Mouse (Mus musculus) common myeloid progenitor, adult 5-6 weeks (primary cell): ENCODE measurements around the gene Tbx3. TPM values are rescaled to one million over a fixed set of nuclear protein-coding genes. Genes with fewer than 3 reads are reported as not detected.

Experiments
- ATAC-seq: replicated peaks from 2 replicates; pipeline ENCODE4 v1.8.0; 2016; ENCODE audit warnings: low read depth, mild to moderate bottlenecking, moderate TSS enrichment, inconsistent platforms; ENCODE audit not compliant: poor library complexity, severe bottlenecking
- total RNA-seq: library from RNA; stranded (forward); fragments of 200-1000, 187-1606 nt; gene quantifications from 2 replicates; pipeline ENCODE4 v1.2.3, GENCODE M21; 2017

The Tbx3 gene
- total RNA-seq, 1 experiment from 2014 or later: not detected

- ATAC-seq: no peak
Measured at GRCm38 (mm10) chr5:119660526-119661410, 9.7 kb upstream of the Tbx3 start.

- ATAC-seq: no peak
Measured at GRCm38 (mm10) chr5:119661474-119661873, 9.0 kb upstream of the Tbx3 start.

GRCm38 (mm10) chr5:119662326-119662725 is 8.1 kb upstream of the Tbx3 start:
- no peak for ATAC-seq

- no peak for ATAC-seq
Measured at GRCm38 (mm10) chr5:119662731-119663130, 7.7 kb upstream of the Tbx3 start.

GRCm38 (mm10) chr5:119663241-119663640 is 7.2 kb upstream of the Tbx3 start:
- no peak for ATAC-seq

GRCm38 (mm10) chr5:119663747-119664146 is 6.7 kb upstream of the Tbx3 start:
- no peak for ATAC-seq

- ATAC-seq: no peak
Measured at GRCm38 (mm10) chr5:119665739-119666138, 4.7 kb upstream of the Tbx3 start.

- no peak for ATAC-seq
Measured at GRCm38 (mm10) chr5:119667356-119667940, 3.0 kb upstream of the Tbx3 start.

GRCm38 (mm10) chr5:119668191-119668912 is 2.1 kb upstream of the Tbx3 start:
- no peak for ATAC-seq

- no peak for ATAC-seq
Measured at GRCm38 (mm10) chr5:119668913-119669411, 1.5 kb upstream of the Tbx3 start.

- ATAC-seq: no peak
Measured at GRCm38 (mm10) chr5:119669741-119670565, 516 bp upstream of the Tbx3 start.

- no peak for ATAC-seq
Measured at GRCm38 (mm10) chr5:119671124-119671801, 794 bp downstream of the Tbx3 start.

- ATAC-seq: no peak
Measured at GRCm38 (mm10) chr5:119671965-119672347, 1.5 kb downstream of the Tbx3 start.

GRCm38 (mm10) chr5:119672348-119672983 is 2.0 kb downstream of the Tbx3 start:
- ATAC-seq: no peak

- no peak for ATAC-seq
Measured at GRCm38 (mm10) chr5:119672984-119673600, 2.6 kb downstream of the Tbx3 start.

GRCm38 (mm10) chr5:119673716-119674605 is 3.5 kb downstream of the Tbx3 start:
- no peak for ATAC-seq

GRCm38 (mm10) chr5:119674606-119675330 is 4.3 kb downstream of the Tbx3 start:
- no peak for ATAC-seq
